Mouse (Mus musculus) granulocyte monocyte progenitor cell, adult 5-6 weeks (primary cell): Measurements from ENCODE around the gene Nr1h5. TPM values are rescaled to one million over a fixed set of nuclear protein-coding genes. Genes with fewer than 3 reads are reported as not detected.

Experiments used
- ATAC-seq: replicated peaks from 2 replicates; pipeline ENCODE4 v1.8.0; 2016; ENCODE audit warnings: mild to moderate bottlenecking, moderate TSS enrichment, inconsistent platforms; ENCODE audit not compliant: poor library complexity, severe bottlenecking
- total RNA-seq, 2 experiments: library from RNA; stranded (forward) in 1 of 2; stranded (reverse) in 1 of 2; fragments of 200-712, 200-1000 nt in 1 of 2; fragments of >200 nt in 1 of 2; fragmentation: Nextera tagmentation in 1 of 2; gene quantifications; 2 replicates each; pipeline ENCODE4 v1.2.3; 2014 to 2017

Gene Nr1h5
- not detected in 2 replicates for total RNA-seq (2014; fragmentation: Nextera tagmentation)
- total RNA-seq (2017), result not detected in 2 replicates

GRCm38 (mm10) chr3:102964033-102964432 lies at the start of gene Nr1h5:
Gene Nr1h5, minus strand, starts transcription at chr3:102964133.
- no peak for ATAC-seq

- ATAC-seq, result no peak
Measured at GRCm38 (mm10) chr3:103001595-103001994, 37.7 kb upstream of the Nr1h5 start.

GRCm38 (mm10) chr3:102997591-102997990 lies 33.7 kb upstream of the Nr1h5 start:
- no peak for ATAC-seq

- no peak for ATAC-seq
Measured at GRCm38 (mm10) chr3:102997036-102997435, 33.1 kb upstream of the Nr1h5 start.

- peak; percentile 89 for ATAC-seq
Measured at GRCm38 (mm10) chr3:102995605-102996321, 31.8 kb upstream of the Nr1h5 start, which contains the start of gene Sike1. Gene Sike1, plus strand, starts transcription at chr3:102995708.

GRCm38 (mm10) chr3:102995233-102995604 lies 31.3 kb upstream of the Nr1h5 start:
- no peak for ATAC-seq

- no peak for ATAC-seq
Measured at GRCm38 (mm10) chr3:102992936-102993335, 29.0 kb upstream of the Nr1h5 start.

GRCm38 (mm10) chr3:102991041-102991440 lies 27.1 kb upstream of the Nr1h5 start:
- no peak for ATAC-seq

- ATAC-seq, result no peak
Measured at GRCm38 (mm10) chr3:102980349-102980736, 16.4 kb upstream of the Nr1h5 start.

GRCm38 (mm10) chr3:102979550-102980348 lies 15.8 kb upstream of the Nr1h5 start:
- no peak for ATAC-seq

GRCm38 (mm10) chr3:102976906-102977305 lies 13.0 kb upstream of the Nr1h5 start:
- ATAC-seq, result no peak

GRCm38 (mm10) chr3:102970508-102970907 lies 6.6 kb upstream of the Nr1h5 start:
- ATAC-seq, result no peak

- ATAC-seq, result no peak
Measured at GRCm38 (mm10) chr3:102970067-102970466, 6.1 kb upstream of the Nr1h5 start.

- ATAC-seq, result no peak
Measured at GRCm38 (mm10) chr3:102955596-102955995, 8.3 kb downstream of the Nr1h5 start.

GRCm38 (mm10) chr3:102955143-102955542 lies 8.8 kb downstream of the Nr1h5 start:
- no peak for ATAC-seq

- ATAC-seq, result no peak
Measured at GRCm38 (mm10) chr3:102954476-102954875, 9.5 kb downstream of the Nr1h5 start.

- no peak for ATAC-seq
Measured at GRCm38 (mm10) chr3:102946861-102947260, 17.1 kb downstream of the Nr1h5 start.

- no peak for ATAC-seq
Measured at GRCm38 (mm10) chr3:102946312-102946711, 17.6 kb downstream of the Nr1h5 start.

- no peak for ATAC-seq
Measured at GRCm38 (mm10) chr3:102938100-102938499, 25.8 kb downstream of the Nr1h5 start.

GRCm38 (mm10) chr3:102935451-102936354 lies 28.2 kb downstream of the Nr1h5 start, which contains the start of gene Sycp1:
Gene Sycp1, minus strand, starts transcription at chr3:102936100.
- no peak for ATAC-seq
